Mouse (Mus musculus) spleen, adult 2 months (tissue): Measurements from ENCODE around the gene Lactbl1.

Source experiments
- CTCF ChIP-seq: fragments of 200-500 bp; IDR thresholded peaks from 2 replicates; pipeline ENCODE4 v1.5.1; 2011; ENCODE audit warnings: mild to moderate bottlenecking, inconsistent platforms; ENCODE audit not compliant: insufficient read depth, insufficient read length, insufficient replicate concordance; ENCODE audit errors: extremely low read depth
- POLR2A ChIP-seq: fragments of 200-500 bp; IDR thresholded peaks from 2 replicates; pipeline ENCODE4 v1.6.1; 2011; ENCODE audit warnings: low read depth, low read length, inconsistent platforms

DNA sequence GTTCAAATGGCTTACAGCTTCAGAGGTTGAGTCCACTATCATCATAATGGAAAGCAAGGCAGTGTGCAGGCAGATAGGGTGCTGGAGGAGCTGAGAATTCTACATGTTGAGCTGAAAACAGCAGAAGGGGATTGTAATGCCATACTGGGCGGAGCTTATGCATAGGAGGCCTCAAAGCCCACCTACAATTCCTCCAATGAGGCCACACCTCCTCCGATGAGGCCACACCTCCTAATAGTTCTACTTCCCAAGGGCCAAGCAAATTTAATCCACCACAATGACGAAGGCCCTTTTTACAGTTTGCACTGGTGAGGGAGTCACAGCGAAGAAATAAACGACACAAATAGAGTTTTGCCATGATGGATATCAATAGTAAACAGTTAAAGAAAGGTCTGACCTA is 14.1 kb downstream of the Lactbl1 start:
- TF ChIP-seq CTCF (no peak), POLR2A (no peak)
